Mouse (Mus musculus) right cerebral cortex, postnatal 10 days (tissue): ENCODE data around the gene Tmem88.

ENCODE experiments used
- DNase-seq, 2 experiments: peaks; one replicate each; pipeline ENCODE4 v3.0.0; 2021; ENCODE audit warnings: low spot score in 2 of 2

Tmem88 gene

DNA sequence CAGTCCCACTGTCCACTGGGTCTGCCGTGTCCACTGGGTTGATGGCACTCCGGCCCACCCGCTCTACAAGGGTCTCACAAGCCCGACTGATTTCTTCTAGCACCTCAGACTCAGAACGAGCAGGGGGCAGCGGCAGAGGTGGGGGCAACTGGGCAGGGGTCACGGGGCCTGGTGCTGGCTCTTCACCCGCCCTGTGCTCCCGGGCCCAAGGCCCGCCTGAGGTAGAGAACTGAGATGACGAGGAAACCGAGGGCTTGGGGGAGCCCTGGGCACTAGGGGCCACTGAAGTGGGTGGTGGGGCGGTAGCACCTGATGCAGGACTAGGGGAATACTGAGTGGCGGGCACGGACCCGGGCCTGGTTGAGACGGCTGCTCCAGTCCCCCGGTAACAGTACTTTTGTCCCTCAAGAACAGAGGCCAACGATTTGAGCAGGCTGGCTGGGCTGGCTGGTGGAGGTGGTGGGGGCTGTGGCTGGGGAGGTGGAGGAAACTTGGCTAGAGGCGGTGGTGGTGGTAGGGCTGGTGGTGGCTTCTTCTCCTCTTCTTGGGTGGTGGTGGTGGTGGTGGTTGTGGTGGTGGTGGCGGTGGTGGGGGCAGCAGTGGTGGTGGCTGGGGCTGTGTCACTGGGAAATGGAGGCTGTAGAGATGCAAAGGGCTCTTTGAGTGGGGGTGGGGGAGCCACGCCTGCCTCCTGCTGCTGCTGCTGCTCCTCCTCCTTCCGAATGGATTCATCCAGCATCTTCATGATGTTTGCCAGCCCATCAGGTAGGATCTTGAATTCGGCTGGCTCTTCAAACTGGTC is 6.8 kb upstream of the Tmem88 start:
- DNase-seq = peak; percentile 22 to 45

DNA sequence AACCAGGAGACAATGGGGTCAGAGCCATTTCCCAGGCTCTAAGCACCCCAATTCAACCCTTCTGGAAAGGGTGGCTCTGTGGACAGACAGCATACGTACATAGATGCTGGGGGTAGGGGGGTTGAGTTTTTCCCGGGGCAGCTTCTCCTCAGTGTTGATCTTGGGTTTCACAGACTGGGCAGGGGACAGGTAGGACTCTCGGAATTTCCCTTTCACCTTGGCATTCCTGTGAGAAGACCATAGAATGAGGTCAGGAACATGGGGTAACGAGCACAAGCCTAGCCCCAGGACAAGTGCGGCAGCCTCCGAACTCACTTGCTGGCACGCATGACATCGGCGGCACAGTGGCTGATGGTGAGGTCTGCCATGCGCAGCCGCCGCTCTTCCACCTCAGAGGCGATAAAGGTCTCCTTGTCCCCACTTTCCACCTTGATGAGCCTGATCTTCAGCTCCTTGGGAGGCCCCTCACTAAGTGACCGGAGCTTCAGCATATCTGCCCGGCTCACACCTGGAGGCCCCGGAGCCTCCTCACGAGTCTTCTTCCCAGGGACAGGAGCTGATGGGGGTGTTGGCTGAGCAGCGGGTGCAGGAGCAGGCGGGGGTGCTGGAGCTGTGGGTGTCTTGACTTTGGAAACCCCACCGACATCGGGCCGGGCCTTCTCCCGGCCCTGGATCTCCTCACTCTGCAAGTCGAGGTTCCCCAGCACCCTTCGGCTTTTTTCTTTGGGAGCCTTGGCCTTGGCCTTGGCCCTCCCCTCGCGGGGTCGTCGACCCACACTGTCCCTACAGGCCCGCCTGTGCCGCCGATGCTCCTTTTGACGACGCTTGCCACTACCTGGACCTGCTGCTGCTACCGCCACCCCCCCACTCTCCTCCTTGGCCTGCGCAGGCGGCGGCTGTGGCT is 5.9 kb upstream of the Tmem88 start:
- peak in 1 of 2 experiments; percentile 37 for DNase-seq

DNA sequence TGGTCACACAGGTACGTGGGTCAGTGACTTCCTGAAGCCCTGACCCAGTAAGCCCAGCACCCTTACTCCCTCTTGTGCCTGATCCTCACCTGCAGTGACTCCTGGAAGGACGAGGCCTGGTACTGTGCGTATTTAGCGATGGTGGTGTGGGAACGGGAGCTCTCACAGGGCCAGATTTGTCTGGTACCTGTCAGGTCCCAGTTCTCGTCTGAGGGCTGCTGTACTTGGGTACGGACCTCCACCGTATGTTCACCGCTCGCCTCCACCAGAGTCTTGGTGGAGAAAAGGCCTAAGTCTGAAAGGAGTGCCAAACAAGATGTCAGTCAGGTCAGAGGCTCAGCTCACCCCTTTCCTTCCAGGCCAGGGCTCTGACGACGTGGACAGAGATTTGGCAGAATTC is 4.0 kb upstream of the Tmem88 start:
- peak; percentile 29 to 39 for DNase-seq

DNA sequence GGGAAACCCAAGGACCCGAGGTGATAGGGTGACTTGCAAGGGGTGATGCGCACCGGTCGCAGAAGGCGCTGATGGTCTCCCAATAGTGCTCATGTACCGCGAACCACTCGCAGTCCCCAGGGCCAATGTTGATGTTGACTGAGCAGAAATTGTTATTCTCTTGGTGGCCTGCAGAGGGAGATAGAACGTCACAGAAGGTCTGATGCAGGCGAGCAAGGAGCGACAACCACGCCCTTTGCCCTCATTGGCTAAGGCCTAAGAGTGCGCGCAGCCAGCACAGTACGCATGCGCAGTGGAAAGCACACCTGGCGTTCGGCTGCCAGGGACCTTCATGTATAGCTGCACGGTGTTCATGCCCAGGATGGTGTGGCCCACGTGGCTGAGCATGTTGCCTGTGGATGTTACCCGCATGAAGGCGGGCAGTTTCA is 3.2 kb upstream of the Tmem88 start:
- DNase-seq = peak; percentile 93 to 94

DNA sequence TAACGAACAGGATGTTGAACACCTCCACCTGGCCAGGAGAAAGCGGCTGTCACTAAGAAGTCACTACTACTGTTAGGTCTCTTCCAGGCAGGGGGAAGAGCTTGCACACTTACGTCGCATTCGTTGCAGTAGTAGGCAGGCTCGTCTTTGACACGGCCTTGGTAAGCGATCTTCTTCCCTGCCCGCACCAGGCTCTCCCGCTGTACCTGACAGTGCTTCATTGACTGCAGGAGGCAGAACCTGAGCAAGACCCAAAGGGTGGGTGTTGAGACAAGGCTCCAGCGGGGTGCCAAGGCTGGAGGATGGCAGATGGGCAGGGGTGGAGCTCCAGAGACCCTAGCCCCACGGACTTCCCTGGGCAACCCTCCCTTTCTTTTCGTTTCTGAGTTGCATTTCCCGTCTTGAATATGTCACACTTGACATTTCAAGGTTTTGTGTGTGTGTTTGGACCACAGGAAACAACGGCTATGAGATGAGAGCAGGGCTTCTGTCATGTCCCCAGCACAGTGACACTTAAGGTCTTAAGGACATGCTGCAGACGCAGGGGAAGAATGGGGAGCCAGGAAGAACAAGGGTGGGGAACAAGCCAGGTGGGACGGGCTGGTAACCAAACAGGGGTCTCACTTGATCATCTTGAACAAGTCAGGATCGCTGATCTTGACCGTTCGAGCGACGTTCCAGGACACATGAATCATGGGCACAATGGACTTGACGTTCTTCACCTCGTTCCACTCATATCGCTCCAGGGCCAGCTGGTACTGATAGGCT is 2.2 kb upstream of the Tmem88 start:
- DNase-seq = peak; percentile 37 to 48

DNA sequence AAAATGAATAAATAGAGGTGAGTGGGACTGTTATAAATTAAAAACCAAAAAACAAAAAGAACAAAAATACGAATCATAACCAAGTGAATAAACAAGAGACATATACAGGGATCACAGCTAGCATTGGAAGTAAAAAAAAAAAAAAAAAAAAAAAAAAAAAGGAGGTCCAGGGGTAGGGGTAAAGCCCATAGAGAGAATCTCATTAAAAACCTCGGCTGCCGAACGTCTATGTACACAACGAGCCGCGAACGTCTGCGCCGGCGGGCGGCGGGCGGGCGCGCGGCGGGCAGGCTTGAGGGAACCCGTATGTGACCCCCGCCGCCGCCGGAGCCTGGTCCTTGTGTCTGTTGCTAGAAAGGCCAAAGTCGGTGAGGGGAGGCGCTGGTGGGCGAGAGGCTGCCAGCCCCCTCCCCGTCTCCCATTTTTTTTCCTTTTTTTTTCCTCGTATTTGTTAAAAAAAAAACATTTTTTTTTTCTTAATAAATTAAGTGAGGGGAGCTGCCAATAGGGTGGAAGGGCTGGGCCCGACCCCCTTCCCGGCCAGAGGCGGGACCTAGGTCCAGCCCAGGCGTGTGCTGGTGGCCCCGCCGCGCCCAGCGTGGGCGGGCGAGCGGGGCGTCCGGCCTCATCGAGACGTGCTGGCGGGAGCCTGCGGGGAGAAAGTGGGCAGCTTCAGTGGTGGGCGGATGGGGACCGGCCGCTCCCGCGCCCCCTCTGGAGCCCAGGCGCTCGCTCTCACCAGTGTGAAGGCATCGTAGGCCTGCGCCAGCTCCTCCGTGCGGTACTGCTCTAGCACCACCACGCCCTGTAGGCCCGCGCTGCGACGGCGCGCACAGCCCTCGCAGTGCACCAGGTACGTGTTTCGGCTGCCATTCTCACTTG is 1.4 kb upstream of the Tmem88 start:
- DNase-seq = peak in 1 of 2 experiments; percentile 47

DNA sequence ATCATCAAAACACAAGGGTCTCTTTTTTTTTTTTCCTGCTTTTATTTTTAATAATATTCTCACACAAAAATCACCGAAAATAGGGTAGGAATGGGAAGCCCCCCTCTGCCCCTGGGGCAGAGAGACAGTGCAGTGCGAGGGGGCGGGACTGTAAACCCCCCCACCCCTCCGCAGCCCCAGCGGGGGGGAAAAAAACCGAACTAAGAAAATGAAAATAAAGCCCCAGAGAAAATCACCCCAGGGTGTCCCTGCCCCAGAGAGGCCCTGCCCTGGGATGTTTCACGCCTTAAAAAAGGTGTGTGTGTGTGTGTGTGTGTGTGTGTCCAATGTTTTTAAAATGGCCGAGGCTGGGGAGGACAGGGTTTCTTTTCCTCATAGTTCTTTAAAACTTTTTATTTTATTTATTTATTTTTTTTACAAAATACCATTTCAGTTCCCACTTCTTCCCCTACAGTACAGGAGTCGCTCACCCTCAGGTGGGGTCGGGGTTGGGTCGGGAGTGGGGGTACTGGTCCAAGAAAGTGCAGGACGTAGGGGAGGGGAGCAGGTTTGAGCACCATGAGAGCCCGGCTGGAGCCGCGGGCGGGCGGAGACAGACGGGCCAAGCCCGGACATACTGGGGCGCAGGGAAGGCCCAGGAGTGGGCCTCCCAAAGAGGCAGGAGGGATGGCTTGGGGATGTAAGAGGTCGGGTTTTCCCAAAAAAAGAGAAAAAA is 609 bp upstream of the Tmem88 start:
- peak; percentile 32 to 37 for DNase-seq

DNA sequence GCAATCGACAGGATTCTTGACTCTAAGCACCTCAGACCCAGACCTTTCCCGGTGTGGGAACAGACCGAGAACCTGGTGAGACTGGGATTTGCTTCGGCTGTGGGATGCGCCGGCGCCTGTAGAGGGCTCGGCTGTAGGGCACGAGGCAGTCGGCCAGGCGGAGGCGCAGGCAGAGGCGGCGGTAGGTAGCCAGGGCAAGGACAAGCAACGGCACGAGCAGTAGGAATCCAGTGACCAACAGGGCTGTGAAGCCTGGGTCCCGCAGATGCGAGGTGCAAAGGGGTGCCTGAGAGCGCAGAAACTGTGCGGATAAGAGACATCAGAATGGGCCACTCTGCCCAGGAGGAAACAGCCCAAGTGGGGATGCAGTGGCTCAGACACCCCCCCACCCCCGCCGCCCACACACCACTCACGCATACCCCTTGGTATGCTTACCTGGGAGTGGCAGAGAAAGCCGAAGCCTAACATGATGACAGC is 415 bp downstream of the Tmem88 start:
- DNase-seq = peak; percentile 50 to 58

DNA sequence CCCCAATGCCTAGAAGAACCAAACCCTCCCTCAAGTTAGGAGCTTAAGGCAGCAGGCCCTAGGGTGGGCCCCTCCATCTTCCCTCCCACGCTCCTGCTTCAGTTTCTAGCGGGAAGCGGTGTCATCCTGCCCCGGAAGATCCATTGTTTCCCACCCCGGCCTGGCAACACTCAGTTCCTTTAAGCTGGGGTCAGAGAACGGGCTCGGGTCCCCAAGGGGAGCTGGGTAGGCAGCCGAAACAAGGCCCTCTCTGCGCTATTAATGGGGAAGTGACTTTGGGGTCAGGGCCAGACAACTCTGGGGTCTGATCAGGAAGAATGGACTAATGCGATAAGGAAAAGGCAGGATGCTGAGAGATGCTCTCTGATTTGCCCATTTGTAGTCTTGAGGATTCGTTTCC is 1.3 kb downstream of the Tmem88 start:
- DNase-seq = peak; percentile 46 to 59

DNA sequence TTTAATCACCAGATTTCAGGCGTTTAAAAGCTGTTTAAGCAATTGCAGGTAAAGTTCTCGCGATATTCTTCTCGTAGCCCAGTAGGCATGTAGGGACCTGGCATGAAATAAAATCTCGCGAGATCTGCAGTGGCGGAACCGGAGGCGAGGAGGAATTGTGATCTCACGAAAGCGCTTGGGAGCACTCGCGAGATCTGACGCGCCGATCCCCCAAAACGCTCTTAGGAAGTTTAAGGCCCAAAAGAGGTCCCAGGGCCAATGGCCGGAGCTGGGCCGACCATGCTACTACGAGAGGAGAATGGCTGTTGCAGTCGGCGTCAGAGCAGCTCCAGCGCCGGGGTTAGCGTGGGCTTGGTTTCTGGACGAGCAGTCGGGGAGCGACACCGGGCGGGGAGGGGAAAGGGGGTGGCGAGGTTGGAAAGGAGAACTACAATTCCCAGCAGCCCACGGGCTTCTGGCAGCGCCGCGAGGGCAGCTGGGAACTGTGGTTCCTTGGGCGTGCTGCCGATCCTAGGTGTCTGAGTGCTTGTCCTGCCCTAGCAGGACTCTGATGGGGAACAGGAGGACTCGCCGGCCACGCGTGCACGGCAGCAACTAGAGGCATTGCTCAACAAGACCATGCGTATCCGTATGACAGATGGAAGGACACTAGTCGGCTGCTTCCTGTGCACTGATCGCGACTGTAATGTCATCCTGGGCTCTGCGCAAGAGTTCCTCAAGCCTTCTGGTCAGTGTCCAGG is 2.2 kb downstream of the Tmem88 start:
- DNase-seq = peak; percentile 98

DNA sequence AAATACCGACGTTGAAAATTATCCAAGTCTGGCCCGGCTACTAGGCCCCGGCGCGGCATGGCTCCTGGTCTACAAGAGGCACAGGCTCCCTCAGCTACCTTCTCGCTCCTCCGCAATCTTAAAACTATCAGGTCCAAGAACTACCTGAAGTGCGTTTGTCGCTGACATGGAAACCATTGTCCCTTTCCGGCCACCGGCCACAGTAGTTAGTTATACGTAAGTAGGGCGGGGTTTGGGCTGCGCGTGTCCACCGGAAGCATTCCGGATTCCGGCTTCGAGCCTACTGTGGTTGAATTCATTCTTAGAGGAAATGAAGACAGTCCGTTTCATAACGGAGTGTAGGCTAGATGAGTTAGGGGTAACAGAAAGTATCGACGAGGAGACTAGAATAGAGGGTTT is 2.8 kb downstream of the Tmem88 start, which contains the start of the genes Naa38 and Cyb5d1:
Naa38 (plus strand) TSS at position 253 of the 399 bp plus-strand sequence.
Cyb5d1 (minus strand) TSS at position 397 of the 399 bp plus-strand sequence.
- DNase-seq = peak; percentile 93 to 95

DNA sequence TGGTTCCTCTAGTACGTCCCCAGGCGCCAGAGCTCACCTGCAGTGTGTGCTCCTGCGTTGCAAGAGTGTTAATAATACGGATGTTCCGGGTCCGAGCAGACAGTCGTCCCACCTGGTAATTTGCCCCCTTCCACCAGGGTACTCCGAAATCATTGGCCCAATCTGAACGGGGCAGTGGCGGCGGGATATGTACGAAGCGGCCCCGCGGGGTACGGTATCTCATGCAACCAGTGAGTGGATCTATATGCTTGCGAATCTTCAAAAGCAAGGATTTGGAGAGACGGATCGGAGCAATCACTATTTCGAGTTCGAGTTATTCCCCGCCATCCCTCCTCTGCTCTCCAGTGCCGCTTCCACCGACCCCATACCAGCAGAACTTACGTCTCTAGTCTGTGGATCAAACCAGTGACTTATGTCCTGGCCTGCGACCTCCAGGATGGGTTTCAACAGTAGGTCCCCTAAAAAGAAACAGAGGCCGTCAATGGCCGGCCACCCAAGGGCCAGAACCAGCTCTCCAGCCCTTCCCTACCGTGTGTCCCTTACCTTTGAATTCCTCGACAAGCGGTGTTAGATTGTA is 3.4 kb downstream of the Tmem88 start:
- DNase-seq = peak in 1 of 2 experiments; percentile 25

DNA sequence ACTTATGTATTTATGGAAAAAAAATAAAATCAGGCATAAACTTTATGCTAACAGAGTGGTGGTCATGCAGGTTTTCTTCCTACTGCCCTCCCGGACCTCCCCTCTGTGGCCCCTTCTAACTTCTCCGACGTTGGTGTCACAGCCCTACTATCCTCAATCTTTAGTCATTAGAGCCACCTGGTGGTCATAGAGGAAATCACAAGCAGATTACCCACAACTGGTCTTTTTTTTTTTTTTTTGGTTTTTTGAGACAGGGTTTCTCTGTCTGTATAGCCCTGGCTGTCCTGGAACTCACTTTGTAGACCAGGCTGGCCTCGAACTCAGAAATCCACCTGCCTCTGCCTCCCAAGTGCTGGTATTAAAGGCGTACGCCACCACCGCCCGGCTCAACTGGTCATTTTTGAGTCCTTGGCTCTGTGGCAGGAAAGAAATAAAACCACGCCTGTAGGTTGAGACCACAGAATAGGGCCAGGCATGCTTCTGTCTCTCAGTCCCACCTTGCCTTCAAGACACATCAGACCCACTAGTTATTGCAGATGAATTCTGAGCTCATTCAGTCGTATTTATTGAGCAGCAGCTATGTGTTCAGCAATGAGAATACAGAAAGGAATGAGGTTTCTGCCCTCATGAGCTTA is 7.5 kb downstream of the Tmem88 start:
- peak; percentile 77 to 81 for DNase-seq

DNA sequence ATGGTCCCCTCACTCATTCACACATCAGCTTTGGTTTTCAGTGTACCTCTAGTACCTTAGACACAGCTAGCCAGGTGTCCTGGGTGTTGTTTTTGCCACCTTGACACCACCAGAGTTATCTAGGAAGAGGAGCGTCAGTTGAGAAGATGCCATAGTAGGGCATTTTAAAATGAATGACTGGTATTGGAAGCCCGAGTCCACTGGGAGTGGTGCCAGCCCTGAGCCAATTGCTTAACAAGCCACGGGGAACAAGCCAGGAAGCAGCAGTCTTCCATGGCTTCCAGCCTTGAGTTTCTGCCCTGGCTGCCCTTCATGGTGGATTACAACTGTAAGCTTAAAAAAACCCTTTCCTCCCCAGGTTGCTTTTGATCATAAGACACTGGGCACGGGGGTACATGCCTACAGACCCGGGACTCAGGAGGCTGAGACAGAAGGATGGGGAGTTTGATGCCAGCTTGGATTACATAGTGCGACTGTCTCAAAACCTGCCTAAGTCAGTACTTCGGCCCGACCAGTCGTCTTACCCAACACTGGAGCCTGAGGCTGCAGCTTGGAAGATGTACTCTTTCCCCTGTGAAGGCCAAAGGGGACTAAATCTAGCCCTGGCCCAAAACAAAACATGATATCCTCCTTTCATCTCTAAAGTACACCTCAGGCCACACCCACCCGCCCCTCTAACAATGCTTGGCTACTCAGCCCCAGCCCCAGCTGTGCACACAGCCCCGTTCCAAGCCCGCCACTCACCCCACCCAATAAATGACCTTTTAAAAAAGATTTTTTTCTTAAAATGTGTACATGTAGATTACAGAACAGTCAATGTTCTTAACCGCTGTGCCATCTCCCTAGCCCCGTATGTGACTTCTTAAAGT is 8.3 kb downstream of the Tmem88 start:
- peak; percentile 78 to 81 for DNase-seq

DNA sequence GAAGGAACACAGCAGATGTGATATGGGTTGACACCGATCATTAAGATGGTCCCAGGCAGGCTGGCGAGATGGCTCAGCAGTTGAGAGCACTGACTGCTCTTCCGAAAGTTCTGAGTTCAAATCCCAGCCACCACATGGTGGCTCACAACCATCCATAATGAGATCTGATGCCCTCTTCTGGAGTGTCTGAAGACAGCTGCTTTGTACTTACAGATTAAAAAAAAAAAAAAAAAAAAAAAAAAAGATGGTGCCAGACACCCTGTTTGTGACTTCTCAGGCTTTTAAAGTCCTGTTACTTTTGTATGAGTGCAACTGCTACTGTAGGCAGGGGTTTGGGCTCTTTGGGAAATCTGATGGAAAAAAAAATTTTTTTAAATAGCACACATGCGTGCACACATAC is 9.4 kb downstream of the Tmem88 start:
- DNase-seq = no peak

DNA sequence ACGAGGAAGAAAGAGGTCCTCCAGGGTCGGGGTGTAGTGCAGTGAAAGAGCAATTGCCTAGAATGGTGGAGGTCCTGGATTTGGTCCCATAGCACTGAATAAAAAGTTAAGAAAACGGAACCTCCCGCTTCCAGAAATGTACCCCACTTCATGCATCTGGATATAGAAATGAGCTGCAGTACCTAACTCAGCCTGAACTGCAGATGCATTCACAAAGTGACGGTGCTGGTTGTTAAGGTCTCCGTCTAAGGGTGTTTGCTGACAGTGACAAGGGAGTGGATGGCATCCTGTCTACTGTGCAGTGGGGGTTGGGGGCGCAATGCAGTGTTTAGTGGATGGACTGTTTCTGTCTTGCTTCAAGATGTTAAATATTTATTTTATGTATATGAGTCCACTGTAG is 11.3 kb downstream of the Tmem88 start:
- no peak for DNase-seq

DNA sequence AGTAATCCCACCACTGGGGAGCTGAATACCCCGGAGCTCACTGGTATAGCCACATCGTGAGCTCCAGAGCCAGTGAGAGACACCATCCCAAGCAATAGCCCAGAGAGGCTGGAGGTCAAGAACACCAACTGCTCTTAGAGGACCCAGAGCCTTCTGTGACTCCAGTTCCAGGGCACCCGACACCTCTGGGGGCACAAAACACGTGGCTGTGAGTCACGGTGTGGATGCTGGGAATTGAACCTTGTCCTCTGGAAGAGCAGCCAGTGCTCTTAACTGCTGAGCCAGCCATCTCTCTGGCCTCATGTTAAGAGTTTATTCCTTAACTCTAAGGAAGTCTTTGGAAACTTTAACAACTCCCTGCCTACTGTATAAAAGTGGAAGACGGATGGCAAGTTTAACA is 13.1 kb downstream of the Tmem88 start:
- DNase-seq = no peak
